ENCODE assay signal across 20 mouse cellular contexts in the genomic region with DNA sequence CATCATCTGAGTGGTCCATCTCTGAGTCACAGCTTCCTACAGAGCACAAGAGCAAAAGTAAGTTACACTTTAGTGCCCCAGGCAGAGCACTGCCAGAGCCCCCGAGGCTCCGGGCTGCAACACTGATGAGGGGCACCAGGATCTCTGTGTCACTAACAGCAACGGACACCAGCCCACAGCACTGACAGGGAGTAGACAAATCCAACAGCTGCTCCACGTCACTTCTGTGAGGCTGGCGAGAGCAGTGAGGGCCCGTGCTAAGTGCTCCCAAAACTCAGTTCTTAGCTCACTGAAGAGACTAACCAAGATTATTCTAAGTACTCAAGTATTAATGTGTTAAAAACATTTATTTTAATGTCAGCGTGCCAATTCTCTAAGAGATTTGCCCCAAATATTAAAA. TPM values are rescaled to one million over a fixed set of nuclear protein-coding genes. Genes with fewer than 3 reads are reported as not detected.
DNase-seq lines count a peak whose midpoint lies in the region; ATAC-seq and TF ChIP-seq lines count a peak whose summit lies in the region.
"Had no signal": no experiment of that assay in that cellular context is flagged by ENCODE, and none has a peak within 500 bp of the region (broad histone marks: within the 10 kb centered on the region; RNA-seq: fewer than 3 reads in every experiment).

No protein-coding gene starts in this region.

- WGBS in limb, embryonic 14.5 days = 82% methylated on average over 7 of the region's 7 CpGs
- 89% methylated on average over 7 of the region's 7 CpGs for WGBS in limb, embryonic 10.5 days

- no peaks in the 10 kb centered on the region for H3K9me3 ChIP-seq in limb, embryonic 14.5 days (ENCODE audit: control insufficient read depth, low read length)
- no peaks in the 10 kb centered on the region for H3K9me3 ChIP-seq in limb, embryonic 10.5 days (replicated peaks)
- H3K9me3 ChIP-seq: embryonic facial prominence, embryonic 13.5 days; forebrain, embryonic 13.5 days; forebrain, embryonic 15.5 days had no signal

- peaks cover 5% of the 10 kb centered on the region; the same call in 1 of the 2 replicates for H3K4me1 ChIP-seq in limb, embryonic 14.5 days (ENCODE audit: control insufficient read depth, insufficient read depth, low read length)
- no peaks in the 10 kb centered on the region; the same call in 1 of the 2 replicates for H3K4me1 ChIP-seq in limb, embryonic 10.5 days
- H3K4me1 ChIP-seq: forebrain, embryonic 15.5 days had no signal

- H3K4me3 ChIP-seq in limb, embryonic 14.5 days (replicated peaks; ENCODE audit: low read length) = no peak overlapping the region
- H3K4me3 ChIP-seq in limb, embryonic 10.5 days = no peak overlapping the region
- H3K4me3 ChIP-seq: embryonic facial prominence, embryonic 13.5 days; forebrain, embryonic 13.5 days; forebrain, embryonic 15.5 days had no signal

- H3K4me2 ChIP-seq in limb, embryonic 14.5 days (replicated peaks; ENCODE audit: low read depth, low read length, severe bottlenecking) = no peak overlapping the region
- H3K4me2 ChIP-seq: embryonic facial prominence, embryonic 13.5 days; forebrain, embryonic 13.5 days; forebrain, embryonic 15.5 days had no signal

- H3K9ac ChIP-seq in limb, embryonic 14.5 days (ENCODE audit: low read depth, low read length, severe bottlenecking) = no peak overlapping the region
- H3K9ac ChIP-seq: embryonic facial prominence, embryonic 13.5 days; forebrain, embryonic 13.5 days; forebrain, embryonic 15.5 days; forebrain, postnatal 0 days had no signal

- H3K27ac ChIP-seq in limb, embryonic 14.5 days (replicated peaks; ENCODE audit: low read depth, low read length) = no peak overlapping the region
- H3K27ac ChIP-seq in limb, embryonic 10.5 days = no peak overlapping the region
- H3K27ac ChIP-seq: embryonic facial prominence, embryonic 13.5 days; forebrain, embryonic 13.5 days; forebrain, embryonic 15.5 days had no signal

- no peaks in the 10 kb centered on the region for H3K27me3 ChIP-seq in limb, embryonic 14.5 days (ENCODE audit: control insufficient read depth, insufficient read depth, low read length)
- no peaks in the 10 kb centered on the region for H3K27me3 ChIP-seq in limb, embryonic 10.5 days (ENCODE audit: low read depth, poor library complexity, severe bottlenecking)
- H3K27me3 ChIP-seq: embryonic facial prominence, embryonic 13.5 days; forebrain, embryonic 13.5 days; forebrain, embryonic 15.5 days; Patski had no signal

- H3K36me3 ChIP-seq in limb, embryonic 14.5 days (ENCODE audit: control insufficient read depth, insufficient read depth, low read length) = peaks cover 38% of the 10 kb centered on the region
- peaks cover 51% of the 10 kb centered on the region for H3K36me3 ChIP-seq in limb, embryonic 10.5 days

- no peak for TF ChIP-seq POLR2A in limb, embryonic 14.5 days (IDR thresholded peaks at IDR 0.05; ENCODE audit: borderline replicate concordance, extremely low read depth, insufficient read depth, insufficient read length)

- peak; percentile 54; the same call in 1 of the 2 replicates for ATAC-seq in limb, embryonic 14.5 days (ENCODE audit: low FRiP score, low read depth)
- ATAC-seq: activated CD4-positive, CD25-positive, alpha-beta regulatory T cell, adult 4 months; forebrain, embryonic 13.5 days; forebrain, embryonic 15.5 days; forebrain, postnatal 0 days; Patski had no signal

- DNase-seq in heart, adult 11 months = peak; percentile 78
- no peak for DNase-seq in heart, adult 8-10 months (ENCODE audit: low spot score)
- peak; percentile 14 for DNase-seq in limb, embryonic 14.5 days (ENCODE audit: low spot score)
- no peak for DNase-seq in limb, embryonic 10.5 days (ENCODE audit: low spot score)
- peak; percentile 4 for DNase-seq in MN1 (ENCODE audit: low spot score)
- DNase-seq in kidney, postnatal 25 days = no peak
- DNase-seq: adrenal gland, adult 8-10 months; adrenal gland, postnatal 14 days; adrenal gland, postnatal 36 days; cerebellum, adult 11-12 months; cerebellum, adult 2 months; cerebellum, adult 9-10 months; cerebellum, postnatal 10 days; cerebellum, postnatal 25 days; forebrain, postnatal 0 days had no signal

RNA-seq across cellular contexts. Expression of a gene that starts 9.3 kb away (rescaled TPM):
- 1 to 10 TPM; 6.9 to 8.0 (median 7.8) TPM for total RNA-seq in heart, adult 8-10 months (2022)
- 18.6 and 40.0 TPM in 2 replicates for polyA plus RNA-seq in limb, embryonic 14.5 days (2012; rRNA removed)
- 62.6 and 64.8 TPM in 2 replicates for polyA plus RNA-seq in limb, embryonic 14.5 days (2014; fragmentation: Nextera tagmentation; extraction: Ambion mirVana)
- polyA plus RNA-seq in limb, embryonic 10.5 days (2016; fragmentation: Nextera tagmentation; extraction: Ambion mirVana) = 93.2 and 113 TPM in 2 replicates

RNA-seq across cellular contexts. Expression of a gene that starts 34.0 kb away (rescaled TPM):
- total RNA-seq in heart, adult 8-10 months (2022) = 1 to 10 TPM; 4.7 to 7.1 (median 5.6) TPM
- polyA plus RNA-seq in limb, embryonic 14.5 days (2012; rRNA removed) = 25.3 and 26.1 TPM in 2 replicates
- 73.5 and 89.7 TPM in 2 replicates for polyA plus RNA-seq in limb, embryonic 14.5 days (2014; fragmentation: Nextera tagmentation; extraction: Ambion mirVana)
- 21.8 and 39.7 TPM in 2 replicates for polyA plus RNA-seq in limb, embryonic 10.5 days (2016; fragmentation: Nextera tagmentation; extraction: Ambion mirVana)

Comparison
In these comparisons a context has a peak if more than half of its experiments do, and no peak if none do; other contexts are left out.
1. DNase-seq: peak in heart, adult 11 months (single experiment), limb, embryonic 14.5 days (single experiment) and MN1 (single experiment); none in heart, adult 8-10 months (single experiment), limb, embryonic 10.5 days (single experiment) and kidney, postnatal 25 days (0 of 2).